Mouse (Mus musculus): ENCODE data around the gene Hgfac.

Gene Hgfac

GRCm38 (mm10) chr5:35041268-35041829, at the start of gene Hgfac:
TSS of gene Hgfac (plus strand) at chr5:35041509.
- DNase-seq (ENCODE audit: low spot score): no peak

- DNase-seq (ENCODE audit: low spot score): no peak
Measured at GRCm38 (mm10) chr5:34998754-34999153, 42.6 kb upstream of the Hgfac start.

GRCm38 (mm10) chr5:34999281-34999680, 42.0 kb upstream of the Hgfac start:
- no peak for DNase-seq (ENCODE audit: low spot score)

GRCm38 (mm10) chr5:35000323-35000722, 41.0 kb upstream of the Hgfac start:
- no peak for DNase-seq (ENCODE audit: low spot score)

- DNase-seq (ENCODE audit: low spot score): no peak
Measured at GRCm38 (mm10) chr5:35001144-35001543, 40.2 kb upstream of the Hgfac start.

- DNase-seq (ENCODE audit: low spot score): no peak
Measured at GRCm38 (mm10) chr5:35003611-35004162, 37.6 kb upstream of the Hgfac start.

GRCm38 (mm10) chr5:35004769-35005168, 36.5 kb upstream of the Hgfac start:
- DNase-seq (ENCODE audit: low spot score): no peak

- no peak for DNase-seq (ENCODE audit: low spot score)
Measured at GRCm38 (mm10) chr5:35005659-35006058, 35.6 kb upstream of the Hgfac start.

GRCm38 (mm10) chr5:35006599-35006998, 34.7 kb upstream of the Hgfac start:
- DNase-seq (ENCODE audit: low spot score): no peak

- no peak for DNase-seq (ENCODE audit: low spot score)
Measured at GRCm38 (mm10) chr5:35009163-35009562, 32.1 kb upstream of the Hgfac start.

- no peak for DNase-seq (ENCODE audit: low spot score)
Measured at GRCm38 (mm10) chr5:35010656-35011055, 30.7 kb upstream of the Hgfac start.

- DNase-seq (ENCODE audit: low spot score): no peak
Measured at GRCm38 (mm10) chr5:35011156-35011923, 30.0 kb upstream of the Hgfac start.

GRCm38 (mm10) chr5:35014036-35014435, 27.3 kb upstream of the Hgfac start:
- no peak for DNase-seq (ENCODE audit: low spot score)

- no peak for DNase-seq (ENCODE audit: low spot score)
Measured at GRCm38 (mm10) chr5:35019673-35020300, 21.5 kb upstream of the Hgfac start.

GRCm38 (mm10) chr5:35020410-35021241, 20.7 kb upstream of the Hgfac start:
- DNase-seq (ENCODE audit: low spot score): no peak

GRCm38 (mm10) chr5:35024975-35025374, 16.3 kb upstream of the Hgfac start:
- no peak for DNase-seq (ENCODE audit: low spot score)

- DNase-seq (ENCODE audit: low spot score): no peak
Measured at GRCm38 (mm10) chr5:35029303-35029702, 12.0 kb upstream of the Hgfac start.

GRCm38 (mm10) chr5:35029755-35030154, 11.6 kb upstream of the Hgfac start:
- DNase-seq (ENCODE audit: low spot score): no peak

GRCm38 (mm10) chr5:35033068-35033467, 8.2 kb upstream of the Hgfac start:
- no peak for DNase-seq (ENCODE audit: low spot score)

- DNase-seq (ENCODE audit: low spot score): no peak
Measured at GRCm38 (mm10) chr5:35033619-35034018, 7.7 kb upstream of the Hgfac start.

GRCm38 (mm10) chr5:35035141-35035540, 6.2 kb upstream of the Hgfac start:
- DNase-seq (ENCODE audit: low spot score): no peak

GRCm38 (mm10) chr5:35035795-35036194, 5.5 kb upstream of the Hgfac start:
- no peak for DNase-seq (ENCODE audit: low spot score)

Data from urinary bladder, postnatal 10 days (tissue).